Mouse (Mus musculus): ENCODE results near the gene Dlgap1. TPM values are rescaled to one million over a fixed set of nuclear protein-coding genes. Genes with fewer than 3 reads are reported as not detected.
"Not testable (repeated sequence)": the region's sequence is repeated elsewhere in the genome, so short reads cannot be mapped to it uniquely, and the experiment has no call there.

Gene Dlgap1
- polyA plus RNA-seq, 1 experiment from 2014 or later, result 0.52 TPM

DNA sequence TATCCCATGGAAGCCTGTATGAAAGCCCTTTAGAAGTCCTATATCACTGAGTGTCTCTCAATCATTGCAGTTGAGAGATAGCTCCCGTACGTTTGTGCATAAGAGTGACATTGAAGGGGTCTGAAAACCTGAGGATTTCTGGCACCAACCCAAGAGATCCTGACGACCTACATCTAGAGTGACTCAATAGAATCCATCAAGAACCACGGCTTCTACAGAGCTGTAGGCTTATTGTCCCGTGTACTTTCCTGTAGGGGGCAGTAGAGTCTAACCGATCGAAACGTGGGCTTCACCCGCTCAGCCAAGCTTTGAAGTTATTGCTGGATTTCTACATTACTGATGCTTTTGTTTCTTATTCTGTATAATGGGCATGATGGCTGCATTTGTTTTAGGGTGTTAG is 558.2 kb downstream of the Dlgap1 start:
- 22% methylated on average over 9 of the region's 9 CpGs for WGBS
- 0 out of 2 replicates have a peak, but pooled peaks cover 2% of the 10 kb centered on the region for H3K4me1 ChIP-seq (replicated peaks)
- no peaks in the 10 kb centered on the region; the same call in 1 of the 2 replicates for H3K27me3 ChIP-seq (replicated peaks)
- H3K4me2 ChIP-seq, result no peak overlapping the region
- no peak overlapping the region for H3K4me3 ChIP-seq
- ATAC-seq (ENCODE audit: insufficient number of reproducible peaks, low FRiP score), result no peak
- H3K27ac ChIP-seq (ENCODE audit: poor library complexity, severe bottlenecking), result no peak overlapping the region
- no peaks in the 10 kb centered on the region for H3K36me3 ChIP-seq
- no peaks in the 10 kb centered on the region for H3K9me3 ChIP-seq (replicated peaks)
- no peak overlapping the region for H3K9ac ChIP-seq

DNA sequence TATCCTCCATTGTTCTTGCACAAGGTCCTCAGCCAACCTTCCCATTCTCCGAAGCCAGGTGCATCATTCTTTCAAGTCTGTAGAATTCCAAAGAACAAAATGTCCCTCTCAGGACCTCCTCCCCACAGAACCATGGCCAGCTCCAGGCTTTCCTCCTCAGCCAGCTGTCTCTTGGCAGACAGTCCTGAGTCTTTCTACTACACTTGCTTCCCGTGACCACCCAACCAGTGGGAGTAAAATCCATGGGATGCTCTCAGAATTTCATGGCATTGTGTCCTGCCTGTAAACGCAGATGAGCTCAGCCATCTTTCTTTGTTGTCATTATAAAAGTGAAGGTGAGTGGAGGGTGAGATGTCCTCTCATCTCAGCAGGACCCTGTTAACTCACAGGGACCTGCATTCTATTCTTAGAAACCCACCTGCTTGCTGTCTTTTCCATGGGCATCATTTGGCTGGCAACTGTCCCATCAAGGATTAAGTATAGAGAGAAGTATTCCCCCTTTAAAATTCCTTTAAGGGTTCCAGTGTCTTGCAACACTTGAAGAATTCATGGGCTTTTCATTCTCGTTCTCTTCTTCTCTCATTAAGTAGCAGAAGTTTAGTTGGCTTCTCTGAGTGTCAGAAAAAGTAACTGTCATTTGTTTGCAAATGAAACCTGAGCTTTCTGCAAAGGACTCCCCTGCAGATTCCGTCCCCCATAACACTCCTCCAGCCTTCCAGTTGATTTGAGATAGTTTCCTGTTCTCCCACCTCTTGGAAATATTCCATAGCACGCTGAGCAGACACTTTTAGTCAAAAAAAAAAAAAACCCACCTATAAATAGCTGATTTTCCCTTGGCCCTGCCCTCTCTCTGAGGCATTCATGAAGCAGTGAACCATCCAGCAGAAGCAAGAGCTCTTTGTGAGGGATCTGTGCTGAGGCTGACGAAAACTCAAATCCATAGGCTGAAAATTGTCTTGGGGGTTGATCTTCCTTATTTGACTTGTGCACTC is 559.6 kb downstream of the Dlgap1 start:
- H3K27me3 ChIP-seq (replicated peaks), result no peaks in the 10 kb centered on the region; the same call in 1 of the 2 replicates
- no peak overlapping the region for H3K9ac ChIP-seq
- no peak overlapping the region for H3K4me2 ChIP-seq
- no peak for ATAC-seq (ENCODE audit: insufficient number of reproducible peaks, low FRiP score)
- no peaks in the 10 kb centered on the region for H3K9me3 ChIP-seq (replicated peaks)
- 0 out of 2 replicates have a peak, but pooled peaks cover 2% of the 10 kb centered on the region for H3K4me1 ChIP-seq (replicated peaks)
- H3K27ac ChIP-seq (ENCODE audit: poor library complexity, severe bottlenecking), result no peak overlapping the region
- no peaks in the 10 kb centered on the region for H3K36me3 ChIP-seq
- 42% methylated on average over 7 of the region's 7 CpGs for WGBS
- no peak overlapping the region for H3K4me3 ChIP-seq

DNA sequence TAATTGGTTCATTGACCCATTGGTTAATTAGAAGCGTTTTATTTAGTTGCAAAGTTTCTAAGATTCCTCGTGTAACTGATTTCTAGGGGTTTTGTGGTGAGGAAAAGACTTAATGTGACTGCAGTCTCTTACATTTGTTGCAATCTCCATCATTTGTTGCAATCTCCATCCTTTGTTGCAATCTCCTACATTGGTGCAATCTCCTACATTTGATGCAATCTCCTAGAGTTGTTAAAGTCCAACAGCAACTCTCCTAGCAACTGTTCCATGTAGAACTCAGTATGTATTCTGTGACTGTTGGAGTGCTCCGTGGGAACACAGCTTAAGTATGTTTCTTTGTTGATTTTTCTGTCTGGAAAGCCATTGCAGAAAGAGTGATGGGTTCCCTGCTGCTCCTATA is 565.4 kb downstream of the Dlgap1 start:
- Histone ChIP-seq H3K9ac (no peak overlapping the region), H3K4me3 (no peak overlapping the region), H3K27me3 (replicated peaks) (no peaks in the 10 kb centered on the region), H3K4me2 (no peak overlapping the region), H3K36me3 (no peaks in the 10 kb centered on the region), H3K27ac (ENCODE audit: poor library complexity, severe bottlenecking) (no peak overlapping the region), H3K4me1 (replicated peaks) (no peaks in the 10 kb centered on the region), H3K9me3 (replicated peaks) (no peaks in the 10 kb centered on the region)
- no peak for ATAC-seq (ENCODE audit: insufficient number of reproducible peaks, low FRiP score)
- 68% methylated on average over 3 of the region's 3 CpGs for WGBS

DNA sequence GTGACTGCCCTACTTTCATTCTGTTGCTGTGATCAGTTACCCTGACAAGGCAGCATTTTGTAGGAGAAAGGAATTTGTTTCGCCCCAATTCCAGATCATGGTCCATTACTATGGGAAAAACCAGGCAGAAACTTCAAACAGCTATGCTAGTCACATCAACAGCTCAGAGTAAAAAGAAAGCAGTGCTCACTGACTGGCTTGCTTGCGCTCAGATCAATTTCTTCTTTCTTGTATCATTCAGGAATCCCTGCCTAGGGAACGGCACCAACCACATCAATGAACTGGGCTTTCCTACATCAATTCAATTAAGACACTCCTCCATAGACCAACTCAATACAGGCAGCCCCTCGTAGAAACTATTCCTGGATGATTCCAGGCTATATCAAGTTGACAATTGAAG is 572.9 kb downstream of the Dlgap1 start:
- Histone ChIP-seq H3K27me3 (replicated peaks) (no peaks in the 10 kb centered on the region), H3K4me3 (no peak overlapping the region), H3K4me1 (replicated peaks) (no peaks in the 10 kb centered on the region), H3K4me2 (no peak overlapping the region), H3K36me3 (no peaks in the 10 kb centered on the region), H3K9me3 (replicated peaks) (no peaks in the 10 kb centered on the region), H3K9ac (no peak overlapping the region), H3K27ac (ENCODE audit: poor library complexity, severe bottlenecking) (no peak overlapping the region)
- ATAC-seq (ENCODE audit: insufficient number of reproducible peaks, low FRiP score), result no peak
- 83% methylated on average over 4 of the region's 4 CpGs for WGBS

DNA sequence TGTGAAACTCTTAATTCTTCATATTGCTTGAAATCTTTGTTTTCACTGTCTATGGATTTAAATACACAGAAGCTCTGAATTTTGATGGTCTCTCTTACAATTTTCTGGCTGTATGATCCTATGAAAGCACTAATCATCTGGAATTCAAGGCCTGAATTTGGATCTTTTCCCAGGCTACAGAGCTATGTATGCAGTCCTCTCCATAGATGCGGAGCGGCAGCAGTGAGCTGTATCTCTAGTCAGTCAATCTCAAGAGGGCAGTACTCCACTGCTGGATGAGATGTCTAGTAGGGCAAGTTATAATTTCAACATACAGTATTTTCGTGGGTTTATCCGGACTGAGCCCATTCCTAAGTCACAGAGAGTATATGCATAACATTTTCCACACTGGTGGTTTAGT is 581.9 kb downstream of the Dlgap1 start:
- H3K9ac ChIP-seq, result no peak overlapping the region
- H3K36me3 ChIP-seq, result no peaks in the 10 kb centered on the region
- H3K4me2 ChIP-seq, result no peak overlapping the region
- H3K4me1 ChIP-seq (replicated peaks), result no peaks in the 10 kb centered on the region
- H3K27me3 ChIP-seq (replicated peaks), result no peaks in the 10 kb centered on the region
- ATAC-seq (ENCODE audit: insufficient number of reproducible peaks, low FRiP score), result no peak
- WGBS, result 82% methylated on average over 4 of the region's 4 CpGs
- H3K27ac ChIP-seq (ENCODE audit: poor library complexity, severe bottlenecking), result no peak overlapping the region
- no peaks in the 10 kb centered on the region for H3K9me3 ChIP-seq (replicated peaks)
- no peak overlapping the region for H3K4me3 ChIP-seq

DNA sequence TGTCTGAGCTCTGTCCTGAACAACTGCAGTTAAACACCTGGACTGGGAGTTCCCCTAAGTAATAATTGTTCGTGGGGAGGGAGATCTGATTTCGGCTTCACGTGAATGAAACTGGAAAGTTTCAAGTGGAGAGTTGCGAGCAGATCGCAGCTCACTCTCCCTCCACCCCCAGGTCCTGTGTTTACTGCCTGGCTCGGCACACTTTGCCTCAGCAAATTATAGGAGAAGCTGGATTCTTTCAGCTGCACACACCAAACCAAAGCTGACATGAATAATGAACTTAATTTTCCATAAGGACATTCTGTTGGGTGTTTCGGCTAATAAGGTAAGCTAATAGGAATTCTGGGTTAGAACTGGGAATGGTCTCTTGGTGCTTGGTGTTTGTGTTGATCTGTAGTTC is 592.7 kb downstream of the Dlgap1 start:
- H3K4me2 ChIP-seq, result peak overlapping the region; percentile 54
- H3K9ac ChIP-seq, result no peak overlapping the region
- peak overlapping the region; percentile 13; the same call in 1 of the 2 replicates for H3K4me3 ChIP-seq
- no peak overlapping the region for H3K27ac ChIP-seq (ENCODE audit: poor library complexity, severe bottlenecking)
- H3K4me1 ChIP-seq (replicated peaks), result no peaks in the 10 kb centered on the region; the same call in 1 of the 2 replicates
- WGBS, result 55% methylated on average over 7 of the region's 7 CpGs
- ATAC-seq (ENCODE audit: insufficient number of reproducible peaks, low FRiP score), result no peak
- peaks cover 3% of the 10 kb centered on the region; the same call in 1 of the 2 replicates for H3K9me3 ChIP-seq (replicated peaks)
- H3K27me3 ChIP-seq (replicated peaks), result no peaks in the 10 kb centered on the region
- no peaks in the 10 kb centered on the region for H3K36me3 ChIP-seq

DNA sequence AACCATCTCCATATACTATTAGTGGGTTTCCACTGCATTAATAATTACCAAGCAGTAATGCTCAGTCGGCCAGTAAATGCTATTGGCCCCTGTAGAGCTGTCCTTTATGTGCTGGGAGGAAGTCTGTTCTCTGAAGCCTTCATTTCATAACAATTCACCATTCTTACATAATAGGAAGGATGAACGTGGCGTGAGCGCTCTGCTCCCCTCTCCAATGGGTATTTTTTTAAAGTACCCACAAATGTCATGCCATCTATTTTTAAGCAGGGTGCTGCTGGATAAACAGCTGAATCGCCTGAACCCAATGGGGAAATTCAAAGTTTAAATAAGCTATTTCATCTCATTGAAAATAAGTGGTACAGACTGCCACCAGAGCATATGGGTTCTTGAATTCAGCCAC is 602.0 kb downstream of the Dlgap1 start:
- no peaks in the 10 kb centered on the region for H3K36me3 ChIP-seq
- WGBS, result 77% methylated on average over 5 of the region's 5 CpGs
- H3K4me2 ChIP-seq, result no peak overlapping the region
- ATAC-seq (ENCODE audit: insufficient number of reproducible peaks, low FRiP score), result no peak
- H3K9ac ChIP-seq, result no peak overlapping the region
- no peaks in the 10 kb centered on the region for H3K27me3 ChIP-seq (replicated peaks)
- no peaks in the 10 kb centered on the region for H3K4me1 ChIP-seq (replicated peaks)
- no peak overlapping the region for H3K27ac ChIP-seq (ENCODE audit: poor library complexity, severe bottlenecking)
- H3K9me3 ChIP-seq (replicated peaks), result no peaks in the 10 kb centered on the region
- no peak overlapping the region for H3K4me3 ChIP-seq

DNA sequence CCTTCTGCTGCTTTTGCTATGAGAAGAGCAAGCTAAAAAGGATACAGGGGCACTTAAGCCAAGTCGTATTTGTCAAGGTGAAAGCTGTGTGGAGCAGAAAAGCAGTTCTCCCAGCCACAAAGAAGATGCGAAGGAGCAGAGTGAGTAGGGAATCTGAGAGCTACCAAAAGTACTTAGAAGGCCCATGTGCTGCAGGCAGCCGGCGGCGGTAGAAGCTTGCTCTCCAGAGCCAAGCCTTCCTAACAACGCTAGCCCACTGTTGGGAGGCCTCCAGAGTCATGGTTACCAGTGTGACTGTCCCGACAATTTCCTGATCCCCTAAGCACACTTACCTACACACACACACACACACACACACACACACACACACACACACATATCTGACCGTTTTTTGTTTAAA is 614.2 kb downstream of the Dlgap1 start:
- H3K4me3 ChIP-seq, result no peak overlapping the region

DNA sequence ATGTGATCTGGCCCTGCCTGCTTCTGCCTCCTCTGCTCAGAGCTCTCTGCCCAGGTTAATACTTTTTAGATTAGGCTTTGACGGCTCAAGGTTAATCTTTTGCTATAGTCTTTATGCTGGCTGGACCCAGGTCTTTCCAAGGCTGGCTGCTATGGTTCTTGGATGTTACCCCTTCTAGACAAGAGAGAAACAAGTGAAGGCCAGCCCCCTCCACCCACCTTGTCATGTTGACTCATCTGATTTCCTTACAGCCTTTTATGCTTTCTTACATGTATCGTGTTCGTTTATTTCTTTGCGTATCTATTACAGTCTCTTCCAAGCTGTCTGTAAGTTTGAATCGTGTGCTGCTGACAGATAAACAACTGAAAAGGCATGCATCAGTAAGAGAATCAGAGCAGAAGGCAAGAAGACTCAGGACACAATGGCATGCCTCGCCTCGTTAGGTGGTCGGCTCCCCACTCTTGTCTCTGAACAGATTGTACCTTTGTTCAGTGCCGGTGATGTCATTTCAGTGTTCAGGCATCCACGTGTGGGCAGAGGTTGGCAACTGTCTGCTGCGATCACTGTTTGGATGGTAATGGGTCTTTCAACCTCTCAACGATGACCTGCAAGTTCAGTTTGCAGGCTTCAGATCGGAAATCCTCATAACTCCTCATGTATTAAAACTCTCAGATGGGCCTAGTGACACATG is 618.0 kb downstream of the Dlgap1 start:
- Histone ChIP-seq H3K9ac (no peak overlapping the region), H3K4me2 (no peak overlapping the region), H3K27me3 (replicated peaks) (no peaks in the 10 kb centered on the region), H3K27ac (ENCODE audit: poor library complexity, severe bottlenecking) (no peak overlapping the region), H3K36me3 (no peaks in the 10 kb centered on the region), H3K9me3 (replicated peaks) (no peaks in the 10 kb centered on the region), H3K4me1 (replicated peaks) (peaks cover 12% of the 10 kb centered on the region), H3K4me3 (no peak overlapping the region)
- WGBS, result 82% methylated on average over 13 of the region's 13 CpGs
- no peak for ATAC-seq (ENCODE audit: insufficient number of reproducible peaks, low FRiP score)

More for the DNA sequence above, 614.2 kb downstream of the Dlgap1 start:
- H3K27ac ChIP-seq (ENCODE audit: poor library complexity, severe bottlenecking), result no peak overlapping the region
- 56% methylated on average over 8 of the region's 8 CpGs for WGBS
- H3K9ac ChIP-seq, result no peak overlapping the region
- no peaks in the 10 kb centered on the region for H3K9me3 ChIP-seq (replicated peaks)
- no peaks in the 10 kb centered on the region for H3K4me1 ChIP-seq (replicated peaks)
- no peaks in the 10 kb centered on the region for H3K27me3 ChIP-seq (replicated peaks)
- no peaks in the 10 kb centered on the region for H3K36me3 ChIP-seq
- no peak overlapping the region for H3K4me2 ChIP-seq
- ATAC-seq (ENCODE audit: insufficient number of reproducible peaks, low FRiP score), result no peak

DNA sequence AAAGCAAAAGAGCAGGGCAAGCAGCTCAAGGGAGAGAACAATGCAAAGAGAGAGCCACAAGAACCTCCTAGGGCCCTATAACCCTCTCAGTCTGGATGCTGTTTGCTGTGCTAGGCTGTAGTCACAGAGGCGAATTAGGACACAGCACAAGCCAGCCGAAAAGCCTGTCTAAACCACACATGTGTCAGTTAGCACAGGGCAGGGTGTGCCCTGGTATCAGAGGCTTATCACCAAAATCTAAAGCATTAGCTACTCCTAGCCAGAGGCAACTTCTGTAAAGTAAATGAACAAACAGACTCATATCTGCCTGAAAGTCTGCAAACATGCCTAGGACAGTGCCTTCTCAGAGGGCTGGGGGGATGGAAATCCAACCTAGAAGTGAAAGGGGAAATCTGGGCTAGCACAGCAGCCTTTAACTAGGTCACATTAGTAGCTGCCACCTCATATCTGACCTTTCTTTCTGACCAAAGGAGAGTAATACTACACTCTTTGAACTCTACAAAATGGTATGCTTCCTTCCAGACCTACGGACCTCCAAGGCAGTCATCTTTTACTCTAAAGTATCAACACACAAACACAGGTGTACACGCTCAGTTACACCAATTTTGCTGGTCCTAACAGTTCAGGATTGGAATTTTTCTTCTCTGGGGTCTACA is 619.2 kb downstream of the Dlgap1 start:
- H3K27me3 ChIP-seq (replicated peaks); H3K27ac ChIP-seq (ENCODE audit: poor library complexity, severe bottlenecking); ATAC-seq (ENCODE audit: insufficient number of reproducible peaks, low FRiP score); H3K9ac ChIP-seq; H3K4me3 ChIP-seq; H3K9me3 ChIP-seq (replicated peaks); H3K36me3 ChIP-seq; H3K4me2 ChIP-seq: not testable (repeated sequence)
- WGBS, result 84% methylated on average over 3 of the region's 4 CpGs
- H3K4me1 ChIP-seq (replicated peaks), result peaks cover 12% of the 10 kb centered on the region

DNA sequence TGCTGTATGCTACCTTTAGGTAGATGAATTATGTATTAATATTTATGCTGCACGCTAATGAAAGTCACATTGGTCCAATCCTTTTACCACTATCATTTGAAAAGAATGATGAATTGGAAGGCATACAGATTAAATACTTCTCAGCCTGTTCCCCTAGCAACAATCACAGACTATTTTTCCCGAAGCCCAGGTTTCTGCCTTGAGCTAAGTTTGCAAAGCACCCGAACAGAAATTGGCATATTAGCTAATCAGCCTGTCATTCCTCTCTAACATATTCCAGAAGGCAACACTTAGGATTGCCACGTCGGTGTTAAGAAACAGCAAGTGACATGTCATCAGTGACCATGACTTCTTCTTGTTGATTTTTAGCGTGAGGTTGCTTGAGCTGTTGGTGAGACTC is 619.8 kb downstream of the Dlgap1 start:
- WGBS, result 31% methylated on average over 6 of the region's 6 CpGs
- no peak overlapping the region for H3K4me2 ChIP-seq
- no peak overlapping the region for H3K4me3 ChIP-seq
- H3K9me3 ChIP-seq (replicated peaks), result no peaks in the 10 kb centered on the region
- no peak for ATAC-seq (ENCODE audit: insufficient number of reproducible peaks, low FRiP score)
- no peak overlapping the region for H3K9ac ChIP-seq
- H3K27me3 ChIP-seq (replicated peaks), result no peaks in the 10 kb centered on the region
- no peak overlapping the region for H3K27ac ChIP-seq (ENCODE audit: poor library complexity, severe bottlenecking)
- H3K36me3 ChIP-seq, result no peaks in the 10 kb centered on the region
- peaks cover 12% of the 10 kb centered on the region for H3K4me1 ChIP-seq (replicated peaks)

Measured in heart, embryonic 12.5 days (tissue).